Mouse (Mus musculus): ENCODE measurements around the gene Klk1b8.
"Not testable (repeated sequence)": the region's sequence is repeated elsewhere in the genome, so short reads cannot be mapped to it uniquely, and the experiment has no call there.

Gene Klk1b8

GRCm38 (mm10) chr7:43950364-43950763 lies at the start of gene Klk1b8:
TSS of gene Klk1b8 (plus strand) at chr7:43950664.
- DNase-seq (ENCODE audit: low read depth, low spot score), result no peak

- no peak for DNase-seq (ENCODE audit: low read depth, low spot score)
Observed at GRCm38 (mm10) chr7:43914821-43915220, 35.6 kb upstream of the Klk1b8 start.

DNA sequence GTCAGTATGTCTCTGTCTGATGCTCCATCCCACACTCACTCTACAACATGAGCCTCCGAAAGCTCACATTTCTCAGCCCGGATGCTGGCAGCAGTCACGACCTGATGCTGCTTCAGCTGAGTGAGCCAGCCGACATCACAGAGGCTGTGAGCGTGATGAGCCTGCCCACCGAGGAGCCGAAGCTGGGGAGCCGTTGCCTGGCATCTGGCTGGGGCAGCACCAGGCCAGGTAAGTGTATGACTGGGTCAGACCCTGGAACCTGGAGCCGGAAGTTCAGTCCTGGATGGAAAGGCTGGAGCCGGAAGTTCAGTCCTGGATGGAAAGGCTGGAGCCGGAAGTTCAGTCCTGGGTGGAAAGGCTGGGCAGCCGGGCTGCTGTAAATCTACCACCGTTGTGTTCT lies 32.0 kb upstream of the Klk1b8 start:
- DNase-seq (ENCODE audit: low read depth, low spot score), result no peak

DNA sequence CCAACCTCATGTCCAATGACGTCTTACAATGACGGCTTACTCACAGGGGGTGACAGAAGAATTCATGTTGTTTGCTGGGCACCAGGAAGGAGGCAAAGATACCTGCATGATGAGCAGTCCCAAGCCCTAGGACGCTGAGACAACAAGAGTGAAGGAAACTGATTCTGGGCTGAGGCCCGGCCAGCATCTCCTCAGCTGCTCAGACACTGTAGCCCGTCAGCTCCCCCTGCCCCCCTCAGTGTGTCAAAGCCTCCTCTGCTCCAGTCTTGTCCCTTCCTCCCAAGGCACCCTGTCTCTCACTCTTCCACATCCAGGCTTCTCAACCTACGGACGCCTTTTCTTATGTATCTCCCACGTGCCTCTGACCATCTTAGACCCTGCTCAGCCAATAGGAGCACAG lies 31.6 kb upstream of the Klk1b8 start:
- no peak for DNase-seq (ENCODE audit: low read depth, low spot score)

GRCm38 (mm10) chr7:43919559-43920451 lies 30.7 kb upstream of the Klk1b8 start:
- DNase-seq (ENCODE audit: low read depth, low spot score), result no peak

DNA sequence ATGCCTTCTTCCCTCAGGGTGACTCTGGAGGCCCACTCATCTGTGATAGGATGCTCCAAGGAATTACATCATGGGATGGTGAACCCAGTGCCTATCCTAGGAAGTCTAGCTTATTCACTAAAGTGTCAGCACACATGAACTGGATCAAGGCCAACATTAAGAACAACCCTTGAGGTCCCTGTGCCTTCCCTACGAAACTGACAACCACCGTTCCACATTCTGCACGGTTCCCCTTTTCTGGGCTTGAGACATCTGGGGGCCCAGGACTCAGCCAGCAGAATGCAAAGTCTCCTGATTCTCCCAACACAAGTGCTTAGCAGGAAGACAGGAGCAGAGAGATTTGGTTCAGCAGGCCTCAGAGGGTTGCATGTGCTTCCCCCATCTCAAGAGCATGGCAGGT lies 29.9 kb upstream of the Klk1b8 start:
- DNase-seq (ENCODE audit: low read depth, low spot score), result no peak

GRCm38 (mm10) chr7:43921087-43921486 lies 29.4 kb upstream of the Klk1b8 start:
- DNase-seq (ENCODE audit: low read depth, low spot score), result no peak

DNA sequence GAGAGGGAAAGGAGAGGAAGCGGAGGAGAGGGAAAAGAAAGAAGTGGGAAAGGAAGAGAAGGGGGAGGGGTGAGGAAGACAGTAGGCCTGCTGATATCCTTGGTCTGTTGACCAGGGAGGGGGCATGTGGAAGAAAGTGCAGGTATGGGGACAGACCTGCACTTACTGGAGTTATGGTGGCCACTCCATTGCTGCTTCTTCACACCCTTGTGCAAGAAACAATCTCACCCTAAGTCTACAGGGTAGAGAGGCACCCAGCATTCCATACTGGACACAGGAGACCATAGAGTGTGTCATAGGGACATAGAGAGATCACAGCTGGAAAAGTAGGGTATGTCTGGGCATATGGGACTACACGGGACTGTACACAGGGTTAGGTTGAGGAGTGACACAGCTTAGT lies 28.5 kb upstream of the Klk1b8 start:
- DNase-seq (ENCODE audit: low read depth, low spot score), result no peak

DNA sequence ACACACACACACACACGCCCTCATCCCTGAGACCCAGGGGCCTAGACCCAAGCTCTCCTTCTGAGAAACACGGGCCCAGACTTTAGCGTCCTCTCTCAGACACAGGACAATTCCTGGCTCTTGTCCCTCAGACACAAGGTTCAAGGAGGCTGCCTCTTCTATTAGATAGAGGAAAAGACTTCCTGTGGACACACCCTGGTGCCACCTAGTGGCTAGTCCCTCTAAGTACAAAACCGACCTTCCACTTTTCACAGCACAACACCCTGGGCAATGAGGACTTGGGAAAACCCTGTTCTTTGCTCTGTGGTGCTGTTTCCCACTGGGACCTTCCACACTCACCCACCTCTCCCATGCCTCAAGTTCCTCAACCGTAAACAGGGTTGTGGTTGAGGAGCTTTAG lies 24.5 kb upstream of the Klk1b8 start:
- peak; percentile 28 for DNase-seq (ENCODE audit: low read depth, low spot score)

DNA sequence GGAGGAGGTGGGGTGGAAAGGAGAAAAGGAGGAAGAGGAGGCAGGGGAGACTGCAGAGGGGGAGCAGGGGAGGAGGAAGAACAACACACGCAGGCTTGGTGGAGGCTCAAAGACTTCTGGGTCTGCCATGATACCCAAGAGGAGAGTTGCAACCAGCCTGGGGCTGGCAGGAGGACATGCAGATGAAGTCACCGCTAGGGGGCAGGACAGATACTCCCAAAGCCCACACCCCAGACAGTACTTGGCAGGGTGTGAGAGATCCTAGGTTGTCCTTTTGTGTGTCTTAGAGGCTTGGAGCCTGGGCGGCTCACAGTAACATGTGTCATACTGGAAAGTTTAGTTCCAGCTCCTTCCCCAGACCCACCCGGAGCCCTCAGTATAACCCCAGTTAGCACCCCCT lies 21.9 kb upstream of the Klk1b8 start:
- peak; percentile 24 for DNase-seq (ENCODE audit: low read depth, low spot score)

DNA sequence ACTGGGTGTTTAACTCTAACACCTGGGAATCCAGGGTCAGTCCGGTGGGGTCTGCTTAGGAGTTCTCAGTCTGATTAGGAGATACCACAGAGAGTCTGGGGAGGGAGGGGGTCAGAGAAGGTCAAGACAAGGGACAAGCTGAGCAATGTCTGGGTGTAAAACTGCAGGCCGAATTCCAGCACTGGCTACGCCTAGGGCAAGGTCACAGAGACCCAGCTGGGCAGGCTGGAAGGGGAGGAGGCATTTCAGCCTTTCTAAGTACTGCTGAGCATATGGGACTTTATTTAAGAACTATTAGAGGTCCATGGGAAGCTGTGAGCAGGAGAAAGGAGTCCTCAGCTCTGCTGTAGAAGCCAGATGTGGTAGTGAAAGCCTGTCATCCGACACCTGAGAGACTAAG lies 18.1 kb upstream of the Klk1b8 start:
- DNase-seq (ENCODE audit: low read depth, low spot score), result no peak

DNA sequence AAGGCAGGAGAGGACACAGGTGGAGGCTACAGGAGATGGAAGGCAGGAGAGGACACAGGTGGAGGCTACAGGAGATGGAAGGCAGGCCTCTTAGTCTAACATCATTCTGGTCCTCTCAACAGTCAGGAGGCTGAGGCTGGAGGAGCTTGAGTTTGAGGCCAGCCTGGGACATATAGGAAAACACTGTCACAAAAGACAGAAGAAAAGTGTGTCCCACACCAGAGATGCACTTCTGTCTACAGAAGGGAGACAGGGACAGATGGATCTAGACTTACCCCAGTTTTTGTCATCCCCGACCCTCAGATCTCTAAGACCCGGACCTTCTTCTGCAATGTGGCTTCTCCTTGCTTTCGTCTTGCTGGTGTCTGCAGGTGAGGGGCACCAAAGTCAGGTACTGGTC lies 17.0 kb upstream of the Klk1b8 start, which contains the start of gene Klk15:
TSS of gene Klk15 (plus strand) at position 301 of the 400 bp plus-strand sequence.
- no peak for DNase-seq (ENCODE audit: low read depth, low spot score)

- DNase-seq (ENCODE audit: low read depth, low spot score), result no peak
Observed at GRCm38 (mm10) chr7:43934747-43935146, 15.7 kb upstream of the Klk1b8 start.

- no peak for DNase-seq (ENCODE audit: low read depth, low spot score)
Observed at GRCm38 (mm10) chr7:43936551-43936950, 13.9 kb upstream of the Klk1b8 start.

DNA sequence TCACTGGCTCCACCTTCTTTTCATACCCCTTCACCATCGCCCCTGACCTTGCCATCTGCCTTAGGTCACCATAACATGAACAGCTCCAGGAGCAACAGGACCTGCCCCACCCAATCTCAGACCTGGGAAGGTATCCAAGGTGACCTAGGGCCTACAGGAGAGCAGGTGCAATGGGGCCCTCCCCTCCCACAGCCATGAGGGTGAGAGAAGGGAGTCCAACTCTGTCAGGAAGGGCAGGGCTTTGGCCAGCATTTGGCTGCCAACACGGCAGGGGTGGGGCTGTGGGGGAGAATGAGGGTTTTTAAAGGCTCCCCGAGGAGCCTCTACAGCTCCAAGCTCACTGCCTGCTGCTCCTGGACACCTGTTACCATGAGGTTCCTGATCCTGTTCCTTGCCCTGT lies 8.2 kb upstream of the Klk1b8 start:
- not testable (repeated sequence) for DNase-seq (ENCODE audit: low read depth, low spot score)

- no peak for DNase-seq (ENCODE audit: low read depth, low spot score)
Observed at GRCm38 (mm10) chr7:43944727-43945264, 5.7 kb upstream of the Klk1b8 start.

DNA sequence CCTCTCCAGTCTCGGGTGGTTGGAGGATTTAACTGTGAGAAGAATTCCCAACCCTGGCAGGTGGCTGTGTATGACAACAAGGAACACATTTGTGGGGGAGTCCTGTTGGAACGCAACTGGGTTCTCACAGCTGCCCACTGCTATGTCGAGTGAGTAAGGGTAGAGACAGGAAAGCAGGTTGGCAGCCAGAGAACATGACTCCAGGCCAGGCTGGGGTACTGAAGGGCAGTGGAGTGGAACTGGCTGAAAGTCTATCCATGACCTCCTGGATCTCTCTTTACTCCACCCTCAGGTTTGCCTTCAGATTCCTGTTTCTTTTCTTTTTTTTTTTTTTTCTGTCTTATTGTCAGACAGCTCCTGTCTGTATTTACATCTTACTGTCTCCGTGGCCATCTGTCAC lies 2.2 kb downstream of the Klk1b8 start:
- DNase-seq (ENCODE audit: low read depth, low spot score), result no peak

- no peak for DNase-seq (ENCODE audit: low read depth, low spot score)
Observed at GRCm38 (mm10) chr7:43966451-43966850, 16.0 kb downstream of the Klk1b8 start, which contains the start of gene Klk1b1. TSS of gene Klk1b1 (plus strand) at chr7:43966751.

- no peak for DNase-seq (ENCODE audit: low read depth, low spot score)
Observed at GRCm38 (mm10) chr7:43967058-43967457, 16.6 kb downstream of the Klk1b8 start.

DNA sequence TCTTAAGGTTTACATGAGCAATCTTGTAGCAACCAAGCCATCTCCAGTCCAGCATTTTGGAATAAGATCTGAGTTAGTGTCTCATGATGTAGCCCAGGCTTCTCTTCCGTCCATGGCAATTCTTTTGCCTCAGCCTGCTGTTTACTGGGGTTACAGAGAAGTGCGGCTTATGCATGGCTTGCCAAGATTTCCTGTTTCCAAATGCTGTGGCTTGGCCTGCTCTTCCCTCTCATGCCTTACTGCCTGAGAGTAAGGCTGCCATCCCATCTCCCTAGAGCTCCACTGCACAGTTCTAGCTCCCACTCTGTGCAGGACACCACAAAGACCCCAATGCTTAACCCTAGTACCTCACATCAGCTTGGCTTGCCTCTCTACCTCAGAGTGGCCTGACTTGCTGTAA lies 17.1 kb downstream of the Klk1b8 start:
- DNase-seq (ENCODE audit: low read depth, low spot score), result no peak

DNA sequence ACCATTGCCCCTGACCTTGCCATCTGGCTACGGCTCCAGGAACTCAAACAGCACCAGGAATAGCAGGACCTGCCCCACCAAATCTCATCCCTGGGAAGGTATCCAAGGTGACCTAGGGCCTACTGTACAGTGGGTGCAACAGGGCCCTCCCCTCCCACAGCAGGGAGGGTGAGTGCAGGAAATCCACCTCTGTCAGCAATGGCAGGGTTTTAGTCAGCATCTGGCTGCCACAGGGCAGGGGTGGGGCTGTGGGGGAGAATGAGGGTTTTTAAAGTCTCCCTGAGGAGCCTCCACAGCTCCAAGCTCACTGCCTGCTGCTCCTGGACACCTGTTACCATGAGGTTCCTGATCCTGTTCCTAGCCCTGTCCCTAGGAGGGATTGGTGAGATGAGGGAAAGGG lies 25.3 kb downstream of the Klk1b8 start, which contains the start of gene Klk1b9:
TSS of gene Klk1b9 (plus strand) at position 301 of the 400 bp plus-strand sequence.
- DNase-seq (ENCODE audit: low read depth, low spot score), result not testable (repeated sequence)

GRCm38 (mm10) chr7:43985657-43986056 lies 35.2 kb downstream of the Klk1b8 start:
- DNase-seq (ENCODE audit: low read depth, low spot score), result no peak

DNA sequence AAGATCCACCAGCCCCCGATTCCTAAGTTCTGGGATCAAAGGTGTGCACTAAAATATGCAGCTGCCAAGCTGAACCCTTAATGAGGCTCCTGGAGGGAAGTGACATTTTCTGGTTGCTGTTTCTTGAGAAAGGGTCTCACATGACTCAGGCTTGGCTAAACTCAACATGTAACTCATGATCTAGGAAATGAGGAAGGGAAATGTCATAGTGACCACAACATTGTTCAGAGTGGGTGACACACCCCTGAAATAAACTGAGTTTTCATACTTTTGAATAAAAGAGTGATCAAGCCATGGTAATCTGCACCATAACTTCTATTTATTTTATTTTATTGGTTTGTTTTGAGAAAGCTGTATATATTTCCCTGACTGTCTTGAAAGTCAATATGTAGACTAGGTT lies 44.4 kb downstream of the Klk1b8 start:
- not testable (repeated sequence) for DNase-seq (ENCODE audit: low read depth, low spot score)

Data from WW6 (cell line).